ENCODE assay signal across 32 mouse cellular contexts in the genomic region with DNA sequence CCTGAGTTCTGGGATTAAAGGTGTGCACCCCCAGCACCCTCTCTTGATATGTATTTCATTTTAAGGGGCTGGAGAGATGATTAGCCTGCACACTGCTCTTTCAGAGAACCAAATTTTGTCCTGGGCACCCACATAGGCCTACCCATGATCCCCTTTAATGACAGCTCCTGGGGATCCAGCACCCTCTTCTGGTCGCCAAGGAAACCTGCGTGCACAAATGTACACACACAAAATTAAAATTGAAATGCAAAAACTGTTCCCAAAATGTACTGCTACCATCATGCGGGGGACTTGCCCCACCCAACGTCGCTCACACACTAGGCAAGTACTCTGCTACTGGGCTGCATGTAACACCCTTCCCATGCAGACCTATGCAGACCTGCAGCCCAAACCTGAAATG. TPM values are rescaled to one million over a fixed set of nuclear protein-coding genes. Genes with fewer than 3 reads are reported as not detected.
A peak's percentile ranks its signal among the peaks of the same experiment; 100 is the strongest.
DNase-seq lines count a peak whose midpoint lies in the region; ATAC-seq and TF ChIP-seq lines count a peak whose summit lies in the region.
"Had no signal": no experiment of that assay in that cellular context is flagged by ENCODE, and none has a peak within 500 bp of the region (broad histone marks: within the 10 kb centered on the region; RNA-seq: fewer than 3 reads in every experiment).

No protein-coding gene starts in this region.

- H3K4me1 ChIP-seq in kidney, postnatal 0 days (replicated peaks; ENCODE audit: insufficient read depth, low read length) = 0 out of 2 replicates have a peak, but pooled peaks cover 6% of the 10 kb centered on the region
- H3K4me1 ChIP-seq in kidney, embryonic 15.5 days = peaks cover 22% of the 10 kb centered on the region
- no peaks in the 10 kb centered on the region for H3K4me1 ChIP-seq in ES-Bruce4 (ENCODE audit: control insufficient read depth, insufficient read depth, low read length)

- TF ChIP-seq EP300 in ES-Bruce4 (IDR thresholded peaks at IDR 0.05; ENCODE audit: insufficient read depth, low read depth, low read length) = no peak

- no peak overlapping the region for H3K27ac ChIP-seq in kidney, postnatal 0 days
- no peak overlapping the region for H3K27ac ChIP-seq in kidney, embryonic 15.5 days
- no peak overlapping the region for H3K27ac ChIP-seq in ES-Bruce4 (ENCODE audit: insufficient read depth, low read length)
- H3K27ac ChIP-seq: embryonic facial prominence, embryonic 12.5 days; hindbrain, embryonic 13.5 days; left cerebral cortex, adult 2 months; limb, embryonic 12.5 days; midbrain, embryonic 12.5 days; neural tube, embryonic 13.5 days had no signal

- 87% methylated on average over 5 of the region's 5 CpGs for WGBS in kidney, postnatal 0 days
- WGBS in kidney, embryonic 15.5 days = 84% methylated on average over 5 of the region's 5 CpGs

- H3K4me2 ChIP-seq in kidney, postnatal 0 days (ENCODE audit: low read length) = no peak overlapping the region
- H3K4me2 ChIP-seq in kidney, embryonic 15.5 days = no peak overlapping the region
- H3K4me2 ChIP-seq: embryonic facial prominence, embryonic 12.5 days; heart, embryonic 12.5 days; hindbrain, embryonic 13.5 days; limb, embryonic 12.5 days; midbrain, embryonic 12.5 days; neural tube, embryonic 13.5 days had no signal

- TF ChIP-seq CTCF in kidney, postnatal 0 days (IDR thresholded peaks at IDR 0.05; ENCODE audit: low read depth) = 0 out of 2 replicates have a peak, but pooled peaks have one; percentile 12
- peak; percentile 34 for TF ChIP-seq CTCF in ES-Bruce4 (IDR thresholded peaks at IDR 0.05; ENCODE audit: low read depth, low read length)

- H3K36me3 ChIP-seq in kidney, postnatal 0 days (ENCODE audit: insufficient read depth, low read length) = no peaks in the 10 kb centered on the region
- no peaks in the 10 kb centered on the region for H3K36me3 ChIP-seq in kidney, embryonic 15.5 days
- H3K36me3 ChIP-seq in ES-Bruce4 (ENCODE audit: control insufficient read depth, insufficient read depth, low read length, poor library complexity, severe bottlenecking) = no peaks in the 10 kb centered on the region
- H3K36me3 ChIP-seq: embryonic facial prominence, embryonic 12.5 days; heart, embryonic 12.5 days; hindbrain, embryonic 13.5 days; limb, embryonic 12.5 days; midbrain, embryonic 12.5 days; neural tube, embryonic 13.5 days had no signal

- H3K4me3 ChIP-seq in kidney, postnatal 0 days (replicated peaks; ENCODE audit: low read depth, low read length) = no peak overlapping the region
- no peak overlapping the region for H3K4me3 ChIP-seq in kidney, embryonic 15.5 days (replicated peaks)
- no peak overlapping the region for H3K4me3 ChIP-seq in ES-Bruce4 (ENCODE audit: low read depth, low read length)
- H3K4me3 ChIP-seq: embryonic facial prominence, embryonic 12.5 days; heart, embryonic 12.5 days; hindbrain, embryonic 13.5 days; left cerebral cortex, adult 2 months; limb, embryonic 12.5 days; midbrain, embryonic 12.5 days; neural tube, embryonic 13.5 days had no signal

- no peaks in the 10 kb centered on the region for H3K9me3 ChIP-seq in kidney, postnatal 0 days (replicated peaks; ENCODE audit: low read length)
- H3K9me3 ChIP-seq in kidney, embryonic 15.5 days (replicated peaks) = no peaks in the 10 kb centered on the region
- H3K9me3 ChIP-seq in ES-Bruce4 (replicated peaks; ENCODE audit: control insufficient read depth, insufficient read depth, low read length, poor library complexity, severe bottlenecking) = no peaks in the 10 kb centered on the region
- H3K9me3 ChIP-seq: embryonic facial prominence, embryonic 12.5 days; hindbrain, embryonic 13.5 days; limb, embryonic 12.5 days; midbrain, embryonic 12.5 days; neural tube, embryonic 13.5 days had no signal

- no peak for TF ChIP-seq POLR2A in ES-Bruce4 (IDR thresholded peaks at IDR 0.05; ENCODE audit: insufficient read depth, low read length)

- no peak for ATAC-seq in kidney, postnatal 0 days (replicated peaks; ENCODE audit: low FRiP score, low read depth)
- ATAC-seq in kidney, embryonic 15.5 days (replicated peaks; ENCODE audit: low FRiP score) = no peak
- ATAC-seq: activated CD4-positive, CD25-positive, alpha-beta regulatory T cell, adult 4 months; forebrain, embryonic 14.5 days had no signal

- no peak overlapping the region for H3K9ac ChIP-seq in kidney, postnatal 0 days (ENCODE audit: low read depth, low read length)
- H3K9ac ChIP-seq in kidney, embryonic 15.5 days = no peak overlapping the region
- H3K9ac ChIP-seq in ES-Bruce4 (ENCODE audit: low read depth, poor library complexity, severe bottlenecking) = no peak overlapping the region
- H3K9ac ChIP-seq: embryonic facial prominence, embryonic 12.5 days; heart, embryonic 12.5 days; hindbrain, embryonic 13.5 days; limb, embryonic 12.5 days; midbrain, embryonic 12.5 days; neural tube, embryonic 13.5 days had no signal

- peaks cover 39% of the 10 kb centered on the region for H3K27me3 ChIP-seq in kidney, postnatal 0 days (ENCODE audit: insufficient read depth, low read length)
- H3K27me3 ChIP-seq in kidney, embryonic 15.5 days = peaks cover 52% of the 10 kb centered on the region
- H3K27me3 ChIP-seq in ES-Bruce4 (ENCODE audit: control insufficient read depth, insufficient read depth, low read length, poor library complexity, severe bottlenecking) = no peaks in the 10 kb centered on the region

- DNase-seq in kidney, postnatal 0 days (ENCODE audit: low spot score) = no peak
- peak; percentile 30 for DNase-seq in thymus, postnatal 4 days
- no peak for DNase-seq in thymus, postnatal 36 days
- no peak for DNase-seq in retina, postnatal 1 day
- DNase-seq in heart, adult 8-10 months (ENCODE audit: low spot score) = no peak
- DNase-seq: adrenal gland, adult 2 months; adrenal gland, postnatal 36 days; cerebellum, adult 9-10 months; embryo, embryonic 11 days; gastrocnemius, postnatal 14 days; heart, postnatal 4 days; kidney, adult 18-20 months; kidney, postnatal 10 days; lung, adult 2 months; lung, postnatal 14 days had no signal

RNA-seq across cellular contexts. Expression of a gene that starts 1.0 kb away (rescaled TPM):
- polyA plus RNA-seq in kidney, postnatal 0 days (2015; fragmentation: Nextera tagmentation; extraction: Ambion mirVana) = 0.63 and 0.65 TPM in 2 replicates
- not detected in 2 replicates for polyA plus RNA-seq in kidney, embryonic 15.5 days (2015; fragmentation: Nextera tagmentation; extraction: Ambion mirVana)
- polyA plus RNA-seq in ES-Bruce4 (2011; ENCODE audit: insufficient read depth, insufficient read length, low read depth, missing spikeins) = not detected in 2 replicates
- total RNA-seq in heart, adult 8-10 months (2022) = not detected
- total RNA-seq: adrenal gland, adult 2 months; adrenal gland, postnatal 36 days; gastrocnemius, postnatal 14 days; granulocyte monocyte progenitor cell, adult 5-6 weeks; heart, postnatal 4 days; layer of hippocampus, postnatal 14 days; liver, adult 2 months; megakaryocyte, adult 5-6 weeks had no signal
- polyA plus RNA-seq: activated CD4-positive, CD25-positive, alpha-beta regulatory T cell, adult 4 months; adrenal gland, adult 2 months; embryonic facial prominence, embryonic 12.5 days; forebrain, embryonic 14.5 days; heart, embryonic 12.5 days; heart, postnatal 0 days; hindbrain, embryonic 13.5 days; limb, embryonic 12.5 days; liver, adult 2 months; lung, adult 2 months; midbrain, embryonic 12.5 days; neural tube, embryonic 13.5 days; stomach, embryonic 14.5 days had no signal

RNA-seq across cellular contexts. Expression of a gene that starts 7.4 kb away (rescaled TPM):
- polyA plus RNA-seq in kidney, postnatal 0 days (2015; fragmentation: Nextera tagmentation; extraction: Ambion mirVana) = not detected in 2 replicates
- polyA plus RNA-seq in kidney, embryonic 15.5 days (2015; fragmentation: Nextera tagmentation; extraction: Ambion mirVana) = not detected in 2 replicates
- polyA plus RNA-seq in ES-Bruce4 (2011; ENCODE audit: insufficient read depth, insufficient read length, low read depth, missing spikeins) = not detected in 2 replicates
- 10 to 100 TPM in 3 of 4 experiments, 1 to 10 TPM in 1; 9.3 to 20.9 (median 16.9) TPM for total RNA-seq in heart, adult 8-10 months (2022)
- total RNA-seq: adrenal gland, adult 2 months; adrenal gland, postnatal 36 days; gastrocnemius, postnatal 14 days; granulocyte monocyte progenitor cell, adult 5-6 weeks; liver, adult 2 months; megakaryocyte, adult 5-6 weeks had no signal
- polyA plus RNA-seq: activated CD4-positive, CD25-positive, alpha-beta regulatory T cell, adult 4 months; adrenal gland, adult 2 months; embryonic facial prominence, embryonic 12.5 days; hindbrain, embryonic 13.5 days; limb, embryonic 12.5 days; liver, adult 2 months; midbrain, embryonic 12.5 days; stomach, embryonic 14.5 days had no signal

RNA-seq across cellular contexts. Expression of a gene that starts 11.4 kb away (rescaled TPM):
- polyA plus RNA-seq in kidney, postnatal 0 days (2015; fragmentation: Nextera tagmentation; extraction: Ambion mirVana) = 103 and 110 TPM in 2 replicates
- 89.8 and 97.7 TPM in 2 replicates for polyA plus RNA-seq in kidney, embryonic 15.5 days (2015; fragmentation: Nextera tagmentation; extraction: Ambion mirVana)
- 13.3 and 17.0 TPM in 2 replicates for polyA plus RNA-seq in ES-Bruce4 (2011; ENCODE audit: insufficient read depth, insufficient read length, low read depth, missing spikeins)
- total RNA-seq in heart, adult 8-10 months (2022) = 10 to 100 TPM; 67.0 to 84.9 (median 72.2) TPM

RNA-seq across cellular contexts. Expression of a gene that starts 54.9 kb away (rescaled TPM):
- 12.4 and 12.6 TPM in 2 replicates for polyA plus RNA-seq in kidney, postnatal 0 days (2015; fragmentation: Nextera tagmentation; extraction: Ambion mirVana)
- 17.3 TPM in 2 replicates for polyA plus RNA-seq in kidney, embryonic 15.5 days (2015; fragmentation: Nextera tagmentation; extraction: Ambion mirVana)
- 21.5 and 22.5 TPM in 2 replicates for polyA plus RNA-seq in ES-Bruce4 (2011; ENCODE audit: insufficient read depth, insufficient read length, low read depth, missing spikeins)
- 1 to 10 TPM; 6.0 to 8.6 (median 8.1) TPM for total RNA-seq in heart, adult 8-10 months (2022)

RNA-seq across cellular contexts. Expression of a gene that starts 54.9 kb away (rescaled TPM):
- polyA plus RNA-seq in kidney, postnatal 0 days (2015; fragmentation: Nextera tagmentation; extraction: Ambion mirVana) = 7.5 and 9.3 TPM in 2 replicates
- polyA plus RNA-seq in kidney, embryonic 15.5 days (2015; fragmentation: Nextera tagmentation; extraction: Ambion mirVana) = 12.6 and 13.6 TPM in 2 replicates
- polyA plus RNA-seq in ES-Bruce4 (2011; ENCODE audit: insufficient read depth, insufficient read length, low read depth, missing spikeins) = 10.4 and 11.6 TPM in 2 replicates
- 1 to 10 TPM; 5.0 to 5.7 (median 5.2) TPM for total RNA-seq in heart, adult 8-10 months (2022)
